Mouse (Mus musculus) liver, adult 2 months (tissue): ENCODE results near the gene Tapbp.

Source experiments
- CTCF ChIP-seq: fragments of 200-500 bp; IDR thresholded peaks from 2 replicates; pipeline ENCODE4 v1.5.1; 2011; ENCODE audit warnings: low read depth, low read length, control low read depth
- POLR2A ChIP-seq: fragments of 200-500 bp; IDR thresholded peaks from 2 replicates; pipeline ENCODE4 v1.6.1; 2011; ENCODE audit warnings: low read length, control low read depth; ENCODE audit not compliant: insufficient read depth; ENCODE audit errors: extremely low read depth

DNA sequence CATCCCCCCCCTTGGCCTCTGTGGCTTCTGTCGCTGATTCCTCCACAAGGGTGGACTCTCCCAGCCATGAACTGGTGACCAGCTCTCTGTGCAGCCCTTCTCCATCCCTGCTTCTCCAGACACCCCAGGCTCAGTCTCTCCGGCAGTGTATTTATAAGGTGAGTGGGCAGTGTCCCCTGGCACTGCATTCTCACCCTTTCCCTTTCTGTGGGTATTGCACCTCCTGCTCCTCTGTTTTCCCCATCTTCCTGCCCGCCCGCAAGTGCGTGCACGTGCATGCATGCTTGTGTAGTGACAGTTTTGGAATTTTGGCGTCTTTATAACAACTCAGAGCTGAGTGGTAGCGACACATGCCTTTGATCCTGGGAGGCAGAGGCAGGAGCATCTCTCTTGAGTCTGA lies 1.8 kb upstream of the Tapbp start:
- TF ChIP-seq CTCF (no peak), POLR2A (no peak)
